Mouse (Mus musculus) kidney, embryonic 14.5 days (tissue): Measurements from ENCODE around the gene Slc23a2. TPM values are rescaled to one million over a fixed set of nuclear protein-coding genes. Genes with fewer than 3 reads are reported as not detected.

ENCODE experiments used
- ATAC-seq: fragments of 200-750 bp; cut with Nextera tagmentation; 2 replicates; pipeline ENCODE4 v1.8.0; 2017; ENCODE audit warnings: moderate number of reproducible peaks, mild to moderate bottlenecking, moderate TSS enrichment, moderate library complexity; ENCODE audit not compliant: low FRiP score, low TSS enrichment
- H3K27ac ChIP-seq: fragments of 300-500 bp; sonication (generic); 2 replicates; pipeline ENCODE4 v1.5.1; 2014; ENCODE audit warnings: low read depth, mild to moderate bottlenecking, low read length, moderate library complexity, mixed read lengths
- H3K27me3 ChIP-seq: fragments of 300-500 bp; sonication (generic); 2 replicates; pipeline ENCODE4 v1.6.1; 2014; ENCODE audit warnings: mild to moderate bottlenecking, low read length; ENCODE audit not compliant: control insufficient read depth, insufficient read depth
- H3K36me3 ChIP-seq: fragments of 300-500 bp; sonication (generic); 2 replicates; pipeline ENCODE4 v1.6.1; 2014; ENCODE audit warnings: low read length, mixed read lengths; ENCODE audit not compliant: control insufficient read depth, insufficient read depth
- H3K4me1 ChIP-seq: fragments of 300-500 bp; sonication (generic); 2 replicates; pipeline ENCODE4 v1.6.1; 2014; ENCODE audit warnings: low read length, mixed read lengths; ENCODE audit not compliant: control insufficient read depth, insufficient read depth
- H3K4me2 ChIP-seq: fragments of 300-500 bp; sonication (generic); replicated peaks from 2 replicates; pipeline ENCODE4 v1.6.1; 2014; ENCODE audit warnings: low read depth, mild to moderate bottlenecking, low read length
- H3K4me3 ChIP-seq: fragments of 300-500 bp; sonication (generic); 2 replicates; pipeline ENCODE4 v1.5.1; 2014; ENCODE audit warnings: mild to moderate bottlenecking, low read length
- H3K9ac ChIP-seq: fragments of 300-500 bp; sonication (generic); 2 replicates; pipeline ENCODE4 v1.6.1; 2014; ENCODE audit warnings: low read depth, mild to moderate bottlenecking, low read length, moderate library complexity
- H3K9me3 ChIP-seq: fragments of 300-500 bp; sonication (generic); 2 replicates; pipeline ENCODE4 v1.6.1; 2016; ENCODE audit warnings: low read length; ENCODE audit not compliant: control insufficient read depth
- WGBS: fragments of 180-500 bp; shearing (Covaris S2); extraction: QIAGEN DNeasy Blood & Tissue Kit; methylation state at CpG from one replicate; pipeline ENCODE4 v1.1.7; 2014; 5-methylcytosine and 5-hydroxymethylcytosine counted together
- polyA plus RNA-seq: library from polyadenylated mRNA; unstranded; fragments of >200 nt; fragmentation: Nextera tagmentation; extraction: Ambion mirVana; gene quantifications from 2 replicates; pipeline ENCODE4 v1.2.1, GENCODE M21; 2014

The Slc23a2 gene
- polyA plus RNA-seq, 1 experiment from 2014 or later: 18.0 TPM

- ATAC-seq: no peak
- Histone ChIP-seq H3K4me2 (no peak overlapping the region), H3K27ac (no peak overlapping the region), H3K9ac (no peak overlapping the region), H3K36me3 (no peaks in the 10 kb centered on the region), H3K4me3 (no peak overlapping the region), H3K4me1 (no peaks in the 10 kb centered on the region), H3K9me3 (no peaks in the 10 kb centered on the region), H3K27me3 (no peaks in the 10 kb centered on the region)
- WGBS: 79% methylated on average over 8 of the region's 8 CpGs
Observed at GRCm38 (mm10) chr2:132171939-132172338, 27.0 kb upstream of the Slc23a2 start.

GRCm38 (mm10) chr2:132169150-132169549 lies 24.2 kb upstream of the Slc23a2 start:
- no peak overlapping the region for H3K4me3 ChIP-seq
- H3K9ac ChIP-seq: no peak overlapping the region
- no peaks in the 10 kb centered on the region for H3K27me3 ChIP-seq
- ATAC-seq: no peak
- WGBS: 79% methylated on average over 7 of the region's 7 CpGs
- H3K36me3 ChIP-seq: no peaks in the 10 kb centered on the region
- no peaks in the 10 kb centered on the region for H3K4me1 ChIP-seq
- H3K27ac ChIP-seq: no peak overlapping the region
- H3K9me3 ChIP-seq: no peaks in the 10 kb centered on the region
- no peak overlapping the region for H3K4me2 ChIP-seq

GRCm38 (mm10) chr2:132163626-132164025 lies 18.7 kb upstream of the Slc23a2 start:
- Histone ChIP-seq H3K9ac (no peak overlapping the region), H3K9me3 (no peaks in the 10 kb centered on the region), H3K27me3 (no peaks in the 10 kb centered on the region), H3K4me1 (no peaks in the 10 kb centered on the region), H3K4me2 (no peak overlapping the region), H3K4me3 (no peak overlapping the region), H3K36me3 (no peaks in the 10 kb centered on the region), H3K27ac (no peak overlapping the region)
- 95% methylated on average over 1 of the region's 1 CpGs for WGBS
- no peak for ATAC-seq

- WGBS: 80% methylated on average over 4 of the region's 4 CpGs
- Histone ChIP-seq H3K27me3 (no peaks in the 10 kb centered on the region), H3K9ac (no peak overlapping the region), H3K4me2 (no peak overlapping the region), H3K4me1 (no peaks in the 10 kb centered on the region), H3K9me3 (no peaks in the 10 kb centered on the region), H3K36me3 (no peaks in the 10 kb centered on the region), H3K27ac (no peak overlapping the region), H3K4me3 (no peak overlapping the region)
- ATAC-seq: no peak
Observed at GRCm38 (mm10) chr2:132157482-132157881, 12.6 kb upstream of the Slc23a2 start.

- WGBS: 53% methylated on average over 5 of the region's 5 CpGs
Observed at GRCm38 (mm10) chr2:132152670-132153069, 7.8 kb upstream of the Slc23a2 start.

GRCm38 (mm10) chr2:132151592-132151991 lies 6.7 kb upstream of the Slc23a2 start:
- no peaks in the 10 kb centered on the region for H3K27me3 ChIP-seq
- H3K4me3 ChIP-seq: no peak overlapping the region
- no peaks in the 10 kb centered on the region for H3K9me3 ChIP-seq
- 0 out of 2 replicates have a peak, but pooled peaks cover 3% of the 10 kb centered on the region for H3K4me1 ChIP-seq
- no peaks in the 10 kb centered on the region for H3K36me3 ChIP-seq
- no peak for ATAC-seq
- 72% methylated on average over 6 of the region's 6 CpGs for WGBS
- no peak overlapping the region for H3K4me2 ChIP-seq
- no peak overlapping the region for H3K9ac ChIP-seq
- no peak overlapping the region for H3K27ac ChIP-seq

More at GRCm38 (mm10) chr2:132152670-132153069, 7.8 kb upstream of the Slc23a2 start:
- no peak for ATAC-seq
- Histone ChIP-seq H3K4me3 (no peak overlapping the region), H3K9me3 (no peaks in the 10 kb centered on the region), H3K36me3 (no peaks in the 10 kb centered on the region), H3K27me3 (no peaks in the 10 kb centered on the region), H3K4me1 (0 out of 2 replicates have a peak, but pooled peaks cover 3% of the 10 kb centered on the region), H3K4me2 (no peak overlapping the region), H3K9ac (no peak overlapping the region), H3K27ac (no peak overlapping the region)

GRCm38 (mm10) chr2:132150926-132151325 lies 6.0 kb upstream of the Slc23a2 start:
- H3K27me3 ChIP-seq: no peaks in the 10 kb centered on the region; the same call in 1 of the 2 replicates
- H3K4me1 ChIP-seq: 0 out of 2 replicates have a peak, but pooled peaks cover 5% of the 10 kb centered on the region
- no peaks in the 10 kb centered on the region for H3K36me3 ChIP-seq
- no peak overlapping the region for H3K9ac ChIP-seq
- no peaks in the 10 kb centered on the region for H3K9me3 ChIP-seq
- no peak overlapping the region for H3K4me2 ChIP-seq
- 38% methylated on average over 1 of the region's 1 CpGs for WGBS
- no peak overlapping the region for H3K4me3 ChIP-seq
- no peak for ATAC-seq
- no peak overlapping the region for H3K27ac ChIP-seq

- 17% methylated on average over 4 of the region's 4 CpGs for WGBS
- Histone ChIP-seq H3K27me3 (no peaks in the 10 kb centered on the region; the same call in 1 of the 2 replicates), H3K4me2 (no peak overlapping the region), H3K9me3 (no peaks in the 10 kb centered on the region), H3K36me3 (no peaks in the 10 kb centered on the region), H3K27ac (no peak overlapping the region), H3K9ac (no peak overlapping the region), H3K4me1 (0 out of 2 replicates have a peak, but pooled peaks cover 9% of the 10 kb centered on the region), H3K4me3 (no peak overlapping the region)
- ATAC-seq: no peak
Observed at GRCm38 (mm10) chr2:132146502-132146901, 1.6 kb upstream of the Slc23a2 start.

- H3K36me3 ChIP-seq: no peaks in the 10 kb centered on the region
- 2% methylated on average over 57 of the region's 66 CpGs for WGBS
- H3K27ac ChIP-seq: no peak overlapping the region
- H3K9me3 ChIP-seq: no peaks in the 10 kb centered on the region
- peak overlapping the region; percentile 88 for H3K9ac ChIP-seq
- peak; percentile 34; the same call in 1 of the 2 replicates for ATAC-seq
- peak overlapping the region; percentile 98 for H3K4me2 ChIP-seq
- H3K4me3 ChIP-seq: peak overlapping the region; percentile 90
- no peaks in the 10 kb centered on the region; the same call in 1 of the 2 replicates for H3K27me3 ChIP-seq
- 0 out of 2 replicates have a peak, but pooled peaks cover 9% of the 10 kb centered on the region for H3K4me1 ChIP-seq
Observed at GRCm38 (mm10) chr2:132143943-132144927, 673 bp downstream of the Slc23a2 start.
